Mouse (Mus musculus): Measurements from ENCODE around the gene Tyw5.

GRCm38 (mm10) chr1:57341197-57341596 lies 65.7 kb downstream of the Tyw5 start:
- TF ChIP-seq CTCF (conservative IDR thresholded peaks at IDR 0.05 in 1 of 2, IDR thresholded peaks at IDR 0.05 in 1 of 2; ENCODE audit: low read depth in 2 of 2, low read length in 2 of 2) = no peak
- TF ChIP-seq ZKSCAN1 (IDR thresholded peaks at IDR 0.05; ENCODE audit: borderline replicate concordance, low read depth, low read length) = no peak
- TF ChIP-seq POLR2A (IDR thresholded peaks at IDR 0.05; ENCODE audit: low read depth, low read length) = no peak
- TF ChIP-seq MAZ (IDR thresholded peaks at IDR 0.05; ENCODE audit: low read depth, low read length) = no peak
- TF ChIP-seq NELFE (IDR thresholded peaks at IDR 0.05; ENCODE audit: low read depth, low read length) = no peak
